Mouse (Mus musculus) lung, embryonic 14.5 days (tissue): ENCODE measurements around the gene Gm5460. TPM values are rescaled to one million over a fixed set of nuclear protein-coding genes. Genes with fewer than 3 reads are reported as not detected.

Experiments used
- ATAC-seq: fragments of 200-750 bp; cut with Nextera tagmentation; 2 replicates; pipeline ENCODE4 v1.8.0; 2017; ENCODE audit warnings: mild to moderate bottlenecking, moderate TSS enrichment, moderate library complexity; ENCODE audit not compliant: insufficient read depth
- DNase-seq: peaks from one replicate; pipeline ENCODE4 v3.0.0-alpha.2; 2015
- H3K27ac ChIP-seq: fragments of 300-500 bp; sonication (generic); 2 replicates; pipeline ENCODE4 v1.5.1; 2014; ENCODE audit warnings: low read depth, mild to moderate bottlenecking, moderate library complexity
- H3K27me3 ChIP-seq: fragments of 300-500 bp; sonication (generic); 2 replicates; pipeline ENCODE4 v1.6.1; 2014; ENCODE audit warnings: low read length, control low read depth; ENCODE audit not compliant: insufficient read depth
- H3K36me3 ChIP-seq: fragments of 300-500 bp; sonication (generic); 2 replicates; pipeline ENCODE4 v1.6.1; 2014; ENCODE audit warnings: control low read depth; ENCODE audit not compliant: insufficient read depth
- H3K4me1 ChIP-seq: fragments of 300-500 bp; sonication (generic); 2 replicates; pipeline ENCODE4 v1.6.1; 2014; ENCODE audit warnings: antibody characterized with exemption, control low read depth; ENCODE audit not compliant: insufficient read depth
- H3K4me2 ChIP-seq: fragments of 300-500 bp; sonication (generic); 2 replicates; pipeline ENCODE4 v1.6.1; 2014; ENCODE audit warnings: mild to moderate bottlenecking
- H3K4me3 ChIP-seq: fragments of 300-500 bp; sonication (generic); 2 replicates; pipeline ENCODE4 v1.5.1; 2014; ENCODE audit warnings: low read depth, low read length
- H3K9ac ChIP-seq: fragments of 300-500 bp; sonication (generic); 2 replicates; pipeline ENCODE4 v1.6.1; 2014
- H3K9me3 ChIP-seq: fragments of 300-500 bp; sonication (generic); 2 replicates; pipeline ENCODE4 v1.6.1; 2016; ENCODE audit warnings: low read depth, low read length, control low read depth
- CTCF ChIP-seq: IDR thresholded peaks from 2 replicates; pipeline ENCODE4 v1.5.1; 2016; ENCODE audit warnings: antibody characterized with exemption, low read depth
- WGBS: fragments of 180-500 bp; shearing (Covaris S2); extraction: QIAGEN DNeasy Blood & Tissue Kit; methylation state at CpG from one replicate; pipeline ENCODE4 v1.1.7; 2014; 5-methylcytosine and 5-hydroxymethylcytosine counted together
- polyA plus RNA-seq: library from polyadenylated mRNA; unstranded; fragments of >200 nt; fragmentation: Nextera tagmentation; extraction: Ambion mirVana; gene quantifications from 2 replicates; pipeline ENCODE4 v1.2.1, GENCODE M21; 2014

The Gm5460 gene
- polyA plus RNA-seq, 1 experiment from 2014 or later, result not detected

- H3K4me3 ChIP-seq, result no peak overlapping the region
- H3K27me3 ChIP-seq, result no peaks in the 10 kb centered on the region
- H3K4me2 ChIP-seq, result no peak overlapping the region
- H3K36me3 ChIP-seq, result no peaks in the 10 kb centered on the region
- H3K4me1 ChIP-seq, result no peaks in the 10 kb centered on the region
- DNase-seq, result no peak
- no peaks in the 10 kb centered on the region for H3K9me3 ChIP-seq
- no peak overlapping the region for H3K9ac ChIP-seq
- no peak overlapping the region for H3K27ac ChIP-seq
- no peak; the same call in 1 of the 2 replicates for ATAC-seq
- 57% methylated on average over 6 of the region's 6 CpGs for WGBS
- TF ChIP-seq CTCF, result peak; percentile 42
These were observed 55.1 kb downstream of the Gm5460 start for GRCm38 (mm10) chr14:34071665-34072064.

- Histone ChIP-seq H3K9me3 (no peaks in the 10 kb centered on the region), H3K4me1 (no peaks in the 10 kb centered on the region), H3K27me3 (no peaks in the 10 kb centered on the region), H3K4me3 (no peak overlapping the region), H3K36me3 (no peaks in the 10 kb centered on the region), H3K4me2 (no peak overlapping the region), H3K9ac (no peak overlapping the region), H3K27ac (no peak overlapping the region)
- no peak for ATAC-seq
- WGBS, result 35% methylated on average over 4 of the region's 4 CpGs
- peak; percentile 57 for DNase-seq
- no peak for TF ChIP-seq CTCF
These were observed 58.8 kb downstream of the Gm5460 start for GRCm38 (mm10) chr14:34075346-34075745.

- Histone ChIP-seq H3K36me3 (no peaks in the 10 kb centered on the region), H3K9me3 (no peaks in the 10 kb centered on the region), H3K27me3 (no peaks in the 10 kb centered on the region), H3K9ac (no peak overlapping the region), H3K4me2 (no peak overlapping the region), H3K4me1 (no peaks in the 10 kb centered on the region), H3K27ac (no peak overlapping the region), H3K4me3 (no peak overlapping the region)
- WGBS, result 67% methylated on average over 5 of the region's 5 CpGs
- no peak for DNase-seq
- ATAC-seq, result no peak
- TF ChIP-seq CTCF, result no peak; the same call in 1 of the 2 replicates
These were observed 60.7 kb downstream of the Gm5460 start for GRCm38 (mm10) chr14:34077222-34077621.

- no peak for TF ChIP-seq CTCF
- ATAC-seq (no peak), DNase-seq (no peak)
- Histone ChIP-seq H3K36me3 (no peaks in the 10 kb centered on the region), H3K4me2 (no peak overlapping the region), H3K9me3 (no peaks in the 10 kb centered on the region), H3K27ac (no peak overlapping the region), H3K27me3 (no peaks in the 10 kb centered on the region), H3K4me1 (no peaks in the 10 kb centered on the region), H3K9ac (no peak overlapping the region), H3K4me3 (no peak overlapping the region)
- 71% methylated on average over 4 of the region's 4 CpGs for WGBS
These were observed 61.7 kb downstream of the Gm5460 start for GRCm38 (mm10) chr14:34078293-34078692.

- Histone ChIP-seq H3K9ac (no peak overlapping the region), H3K36me3 (no peaks in the 10 kb centered on the region), H3K4me1 (no peaks in the 10 kb centered on the region), H3K27ac (no peak overlapping the region), H3K4me2 (no peak overlapping the region), H3K27me3 (no peaks in the 10 kb centered on the region), H3K4me3 (no peak overlapping the region), H3K9me3 (no peaks in the 10 kb centered on the region)
- DNase-seq (peak; percentile 95), ATAC-seq (peak; percentile 77)
- WGBS, result 9% methylated on average over 11 of the region's 11 CpGs
- peak; percentile 94 for TF ChIP-seq CTCF
These were observed 63.9 kb downstream of the Gm5460 start for GRCm38 (mm10) chr14:34080321-34080997.

GRCm38 (mm10) chr14:34085731-34086130 is 69.2 kb downstream of the Gm5460 start, which contains the start of gene Anxa8:
Gene Anxa8, plus strand, starts transcription at chr14:34085981.
- Histone ChIP-seq H3K27ac (no peak within 1 kb of the TSS), H3K27me3 (no peaks in the 10 kb centered on the region), H3K4me3 (no peak within 1 kb of the TSS), H3K4me1 (no peaks in the 10 kb centered on the region), H3K36me3 (no peaks in the 10 kb centered on the region), H3K9ac (no peak within 1 kb of the TSS), H3K4me2 (no peak within 1 kb of the TSS), H3K9me3 (no peaks in the 10 kb centered on the region)
- DNase-seq (peak; percentile 8), ATAC-seq (peak; percentile 72)
- no peak for TF ChIP-seq CTCF
- 22% methylated on average over 4 of the region's 4 CpGs for WGBS

GRCm38 (mm10) chr14:34086806-34087205 is 70.2 kb downstream of the Gm5460 start:
- Histone ChIP-seq H3K9ac (no peak overlapping the region), H3K4me2 (no peak overlapping the region), H3K27ac (no peak overlapping the region), H3K4me3 (no peak overlapping the region), H3K9me3 (no peaks in the 10 kb centered on the region), H3K36me3 (no peaks in the 10 kb centered on the region), H3K27me3 (no peaks in the 10 kb centered on the region), H3K4me1 (no peaks in the 10 kb centered on the region)
- DNase-seq (no peak), ATAC-seq (no peak)
- TF ChIP-seq CTCF, result no peak
- WGBS, result 53% methylated on average over 4 of the region's 4 CpGs
